Mouse (Mus musculus) limb, embryonic 12.5 days (tissue): Measurements from ENCODE around the gene Sdf2l1. TPM values are rescaled to one million over a fixed set of nuclear protein-coding genes. Genes with fewer than 3 reads are reported as not detected.
A peak's percentile ranks its signal among the peaks of the same experiment; 100 is the strongest.

Source experiments
- ATAC-seq: fragments of 200-750 bp; cut with Nextera tagmentation; 2 replicates; pipeline ENCODE4 v1.8.0; 2017; ENCODE audit warnings: low read depth, moderate TSS enrichment; ENCODE audit not compliant: insufficient number of reproducible peaks, insufficient read depth, low FRiP score, low TSS enrichment
- H3K27ac ChIP-seq: fragments of 300-500 bp; sonication (generic); 2 replicates; pipeline ENCODE4 v1.5.1; 2016; ENCODE audit warnings: mild to moderate bottlenecking, moderate library complexity
- H3K27me3 ChIP-seq: fragments of 300-500 bp; sonication (generic); 2 replicates; pipeline ENCODE4 v1.6.1; 2016; ENCODE audit warnings: mild to moderate bottlenecking, moderate library complexity
- H3K36me3 ChIP-seq: fragments of 300-500 bp; sonication (generic); 2 replicates; pipeline ENCODE4 v1.6.1; 2016; ENCODE audit warnings: mild to moderate bottlenecking, moderate library complexity
- H3K4me1 ChIP-seq: fragments of 300-500 bp; sonication (generic); replicated peaks from 2 replicates; pipeline ENCODE4 v1.6.1; 2016
- H3K4me2 ChIP-seq: fragments of 300-500 bp; sonication (generic); 2 replicates; pipeline ENCODE4 v1.6.1; 2016; ENCODE audit warnings: mild to moderate bottlenecking, moderate library complexity
- H3K4me3 ChIP-seq: fragments of 300-500 bp; sonication (generic); replicated peaks from 2 replicates; pipeline ENCODE4 v1.5.1; 2016; ENCODE audit warnings: mild to moderate bottlenecking
- H3K9ac ChIP-seq: fragments of 300-500 bp; sonication (generic); replicated peaks from 2 replicates; pipeline ENCODE4 v1.6.1; 2016; ENCODE audit warnings: mild to moderate bottlenecking, moderate library complexity
- H3K9me3 ChIP-seq: fragments of 300-500 bp; sonication (generic); 2 replicates; pipeline ENCODE4 v1.6.1; 2016; ENCODE audit warnings: mild to moderate bottlenecking, moderate library complexity
- WGBS: fragments of 180-500 bp; shearing (Covaris S2); methylation state at CpG from one replicate; pipeline ENCODE4 v1.1.7; 2016; 5-methylcytosine and 5-hydroxymethylcytosine counted together
- polyA plus RNA-seq: library from polyadenylated mRNA; unstranded; fragments of >200 nt; fragmentation: Nextera tagmentation; extraction: Ambion mirVana; gene quantifications from 2 replicates; pipeline ENCODE4 v1.2.1, GENCODE M21; 2016

Gene Sdf2l1
- polyA plus RNA-seq, 1 experiment from 2014 or later: 54.8 TPM

- H3K9me3 ChIP-seq: no peaks in the 10 kb centered on the region
- WGBS: 75% methylated on average over 14 of the region's 14 CpGs
- no peak overlapping the region for H3K4me3 ChIP-seq
- no peak overlapping the region for H3K4me2 ChIP-seq
- no peak overlapping the region for H3K27ac ChIP-seq
- no peak for ATAC-seq
- peaks cover 25% of the 10 kb centered on the region for H3K4me1 ChIP-seq
- no peaks in the 10 kb centered on the region for H3K27me3 ChIP-seq
- peaks cover 66% of the 10 kb centered on the region for H3K36me3 ChIP-seq
- no peak overlapping the region for H3K9ac ChIP-seq
These were observed 10.6 kb downstream of the Sdf2l1 start for GRCm38 (mm10) chr16:17121569-17121968.

GRCm38 (mm10) chr16:17117309-17117799 is 14.8 kb downstream of the Sdf2l1 start:
- 90% methylated on average over 5 of the region's 5 CpGs for WGBS
- Histone ChIP-seq H3K9ac (no peak overlapping the region), H3K27me3 (no peaks in the 10 kb centered on the region), H3K4me3 (no peak overlapping the region), H3K4me1 (peaks cover 2% of the 10 kb centered on the region; the same call in 1 of the 2 replicates), H3K9me3 (no peaks in the 10 kb centered on the region), H3K4me2 (no peak overlapping the region), H3K27ac (no peak overlapping the region), H3K36me3 (peaks cover 94% of the 10 kb centered on the region)
- no peak for ATAC-seq

GRCm38 (mm10) chr16:17110771-17111743 is 21.1 kb downstream of the Sdf2l1 start, which contains the start of gene Ppil2:
Gene Ppil2 (minus strand): TSS chr16:17111257.
- H3K4me2 ChIP-seq: peak within 1 kb of the TSS; percentile 78
- peak within 1 kb of the TSS; percentile 85 for H3K4me3 ChIP-seq
- no peaks in the 10 kb centered on the region for H3K9me3 ChIP-seq
- H3K9ac ChIP-seq: peak within 1 kb of the TSS; percentile 73
- H3K4me1 ChIP-seq: peaks cover 10% of the 10 kb centered on the region
- H3K27ac ChIP-seq: peak within 1 kb of the TSS; percentile 53; the same call in 1 of the 2 replicates
- no peaks in the 10 kb centered on the region for H3K27me3 ChIP-seq
- H3K36me3 ChIP-seq: peaks cover 57% of the 10 kb centered on the region
- peak; percentile 77 for ATAC-seq
- 10% methylated on average over 38 of the region's 38 CpGs for WGBS

- Histone ChIP-seq H3K27ac (no peak overlapping the region), H3K4me3 (no peak overlapping the region), H3K9ac (no peak overlapping the region), H3K4me1 (peaks cover 18% of the 10 kb centered on the region; the same call in 1 of the 2 replicates), H3K36me3 (peaks cover 89% of the 10 kb centered on the region), H3K4me2 (no peak overlapping the region), H3K27me3 (no peaks in the 10 kb centered on the region), H3K9me3 (no peaks in the 10 kb centered on the region)
- ATAC-seq: no peak
- 89% methylated on average over 4 of the region's 4 CpGs for WGBS
These were observed 27.6 kb downstream of the Sdf2l1 start for GRCm38 (mm10) chr16:17104600-17104999.

GRCm38 (mm10) chr16:17102630-17103220 is 29.5 kb downstream of the Sdf2l1 start:
- H3K9me3 ChIP-seq: no peaks in the 10 kb centered on the region
- H3K27me3 ChIP-seq: no peaks in the 10 kb centered on the region
- H3K9ac ChIP-seq: no peak overlapping the region
- peak; percentile 60; the same call in 1 of the 2 replicates for ATAC-seq
- WGBS: 67% methylated on average over 7 of the region's 7 CpGs
- 0 out of 2 replicates have a peak overlapping the region, but pooled peaks have one; percentile 29 for H3K27ac ChIP-seq
- peaks cover 98% of the 10 kb centered on the region for H3K36me3 ChIP-seq
- H3K4me2 ChIP-seq: no peak overlapping the region
- H3K4me3 ChIP-seq: no peak overlapping the region
- H3K4me1 ChIP-seq: peaks cover 16% of the 10 kb centered on the region; the same call in 1 of the 2 replicates

GRCm38 (mm10) chr16:17096938-17097337 is 35.2 kb downstream of the Sdf2l1 start:
- no peak overlapping the region for H3K27ac ChIP-seq
- peaks cover 100% of the 10 kb centered on the region for H3K36me3 ChIP-seq
- H3K4me2 ChIP-seq: no peak overlapping the region
- no peaks in the 10 kb centered on the region for H3K9me3 ChIP-seq
- no peak overlapping the region for H3K4me3 ChIP-seq
- ATAC-seq: no peak
- 0 out of 2 replicates have a peak, but pooled peaks cover under 1% of the 10 kb centered on the region for H3K4me1 ChIP-seq
- no peak overlapping the region for H3K9ac ChIP-seq
- 97% methylated on average over 3 of the region's 3 CpGs for WGBS
- H3K27me3 ChIP-seq: no peaks in the 10 kb centered on the region

GRCm38 (mm10) chr16:17088346-17088745 is 43.8 kb downstream of the Sdf2l1 start:
- ATAC-seq: no peak
- no peaks in the 10 kb centered on the region for H3K27me3 ChIP-seq
- no peak overlapping the region for H3K27ac ChIP-seq
- 73% methylated on average over 3 of the region's 3 CpGs for WGBS
- peaks cover 100% of the 10 kb centered on the region for H3K36me3 ChIP-seq
- H3K4me3 ChIP-seq: no peak overlapping the region
- H3K9ac ChIP-seq: no peak overlapping the region
- H3K9me3 ChIP-seq: no peaks in the 10 kb centered on the region
- no peaks in the 10 kb centered on the region for H3K4me1 ChIP-seq
- H3K4me2 ChIP-seq: no peak overlapping the region

- H3K9me3 ChIP-seq: no peaks in the 10 kb centered on the region
- WGBS: 74% methylated on average over 13 of the region's 13 CpGs
- H3K4me1 ChIP-seq: no peaks in the 10 kb centered on the region
- H3K36me3 ChIP-seq: peaks cover 100% of the 10 kb centered on the region
- no peak overlapping the region for H3K4me2 ChIP-seq
- H3K27ac ChIP-seq: no peak overlapping the region
- H3K9ac ChIP-seq: no peak overlapping the region
- ATAC-seq: no peak
- H3K4me3 ChIP-seq: no peak overlapping the region
- H3K27me3 ChIP-seq: no peaks in the 10 kb centered on the region
These were observed 45.5 kb downstream of the Sdf2l1 start for GRCm38 (mm10) chr16:17086669-17087193.

- WGBS: 91% methylated on average over 3 of the region's 3 CpGs
These were observed 45.9 kb downstream of the Sdf2l1 start for GRCm38 (mm10) chr16:17086241-17086640.

GRCm38 (mm10) chr16:17085636-17086035 is 46.5 kb downstream of the Sdf2l1 start:
- no peak overlapping the region for H3K4me3 ChIP-seq
- H3K9ac ChIP-seq: no peak overlapping the region
- no peak for ATAC-seq
- H3K27ac ChIP-seq: no peak overlapping the region
- peaks cover 100% of the 10 kb centered on the region for H3K36me3 ChIP-seq
- no peaks in the 10 kb centered on the region for H3K27me3 ChIP-seq
- WGBS: 90% methylated on average over 4 of the region's 4 CpGs
- no peak overlapping the region for H3K4me2 ChIP-seq
- H3K4me1 ChIP-seq: no peaks in the 10 kb centered on the region
- H3K9me3 ChIP-seq: no peaks in the 10 kb centered on the region

More at GRCm38 (mm10) chr16:17086241-17086640, 45.9 kb downstream of the Sdf2l1 start:
- H3K4me1 ChIP-seq: no peaks in the 10 kb centered on the region
- no peak overlapping the region for H3K4me2 ChIP-seq
- ATAC-seq: no peak
- no peak overlapping the region for H3K4me3 ChIP-seq
- H3K9me3 ChIP-seq: no peaks in the 10 kb centered on the region
- H3K9ac ChIP-seq: no peak overlapping the region
- H3K27ac ChIP-seq: no peak overlapping the region
- H3K36me3 ChIP-seq: peaks cover 100% of the 10 kb centered on the region
- no peaks in the 10 kb centered on the region for H3K27me3 ChIP-seq
